Mouse (Mus musculus): ENCODE measurements at regions not wholly inside any gene's neighbourhood (a gene's known extent, or its start where the extent isn't known, plus 50 kb on each side); places are given as distances from the start of the nearest gene placed in this dataset.
"Not testable (repeated sequence)": the region's sequence is repeated elsewhere in the genome, so short reads cannot be mapped to it uniquely, and the experiment has no call there.

DNA sequence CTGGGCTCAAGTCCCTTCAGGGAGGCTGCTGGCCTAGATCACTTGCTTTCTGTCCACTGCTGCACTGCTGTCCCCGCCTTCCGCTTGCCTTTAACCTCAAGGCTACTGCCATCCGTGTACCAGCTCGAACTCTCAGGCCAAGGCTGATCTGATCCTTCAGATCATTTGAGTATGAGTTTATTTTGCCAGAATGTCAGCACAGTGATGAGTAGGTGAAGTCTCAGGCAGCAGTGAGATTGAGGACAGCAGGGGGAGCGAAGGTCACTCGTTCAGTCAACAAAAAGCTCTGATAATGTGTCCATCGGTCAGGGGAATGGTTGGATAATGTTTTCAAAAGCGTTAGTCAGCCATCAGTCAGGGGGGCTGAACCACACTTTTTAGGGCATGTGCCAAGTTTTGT, 54.6 kb upstream of the B3galnt1 start:
- 47% methylated on average over 8 of the region's 8 CpGs for WGBS
- H3K4me2 ChIP-seq (ENCODE audit: low read length); H3K4me1 ChIP-seq (ENCODE audit: control insufficient read depth in 2 of 2, insufficient read depth in 2 of 2, low read length in 2 of 2); ATAC-seq (ENCODE audit: insufficient number of reproducible peaks, insufficient read depth, low FRiP score, low read depth); H3K9me3 ChIP-seq (ENCODE audit: control insufficient read depth, low read length); H3K4me3 ChIP-seq (ENCODE audit: control insufficient read depth in 1 of 2, insufficient read depth in 1 of 2, low read depth in 1 of 2, low read length in 2 of 2); H3K27me3 ChIP-seq (ENCODE audit: control insufficient read depth, insufficient read depth, low read length); H3K27ac ChIP-seq (replicated peaks in 1 of 2; ENCODE audit: control insufficient read depth in 1 of 2, insufficient read depth in 1 of 2, low read depth in 2 of 2, low read length in 2 of 2); H3K36me3 ChIP-seq (ENCODE audit: control insufficient read depth, insufficient read depth, low read length); H3K9ac ChIP-seq (ENCODE audit: low read length): not testable (repeated sequence)

GRCm38 (mm10) chr3:69649561-69649960, 50.8 kb upstream of the B3galnt1 start:
- no peak for ATAC-seq (ENCODE audit: insufficient number of reproducible peaks, insufficient read depth, low FRiP score, low read depth)
- Histone ChIP-seq H3K36me3 (ENCODE audit: control insufficient read depth, insufficient read depth, low read length) (no peaks in the 10 kb centered on the region), H3K4me2 (ENCODE audit: low read length) (no peak overlapping the region), H3K27ac (replicated peaks in 1 of 2; ENCODE audit: control insufficient read depth in 1 of 2, insufficient read depth in 1 of 2, low read depth in 2 of 2, low read length in 2 of 2) (no peak overlapping the region), H3K9ac (ENCODE audit: low read length) (no peak overlapping the region), H3K27me3 (ENCODE audit: control insufficient read depth, insufficient read depth, low read length) (no peaks in the 10 kb centered on the region), H3K4me1 (ENCODE audit: control insufficient read depth in 2 of 2, insufficient read depth in 2 of 2, low read length in 2 of 2) (peaks cover 0 to 2% of the 10 kb centered on the region in 2 experiments; a peak in 1 of 4 replicates), H3K9me3 (ENCODE audit: control insufficient read depth, low read length) (no peaks in the 10 kb centered on the region), H3K4me3 (ENCODE audit: control insufficient read depth in 1 of 2, insufficient read depth in 1 of 2, low read depth in 1 of 2, low read length in 2 of 2) (no peak overlapping the region)
- 90% methylated on average over 4 of the region's 4 CpGs for WGBS

Measured in heart, embryonic 14.5 days (tissue).